Mouse (Mus musculus) forebrain, embryonic 15.5 days (tissue): ENCODE results near the gene Myo18b. TPM values are rescaled to one million over a fixed set of nuclear protein-coding genes. Genes with fewer than 3 reads are reported as not detected.

ENCODE experiments used
- ATAC-seq: fragments of 200-750 bp; cut with Nextera tagmentation; replicated peaks from 2 replicates; pipeline ENCODE4 v1.8.0; 2017; ENCODE audit warnings: mild to moderate bottlenecking, moderate TSS enrichment, moderate library complexity
- H3K27ac ChIP-seq: fragments of 300-500 bp; sonication (generic); replicated peaks from 2 replicates; pipeline ENCODE4 v1.5.1; 2015; ENCODE audit warnings: mild to moderate bottlenecking, inconsistent platforms
- H3K27me3 ChIP-seq: fragments of 300-500 bp; sonication (generic); 2 replicates; pipeline ENCODE4 v1.6.1; 2015; ENCODE audit warnings: inconsistent platforms
- H3K36me3 ChIP-seq: fragments of 300-500 bp; sonication (generic); 2 replicates; pipeline ENCODE4 v1.6.1; 2015; ENCODE audit warnings: mild to moderate bottlenecking, inconsistent platforms
- H3K4me1 ChIP-seq: fragments of 300-500 bp; sonication (generic); 2 replicates; pipeline ENCODE4 v1.6.1; 2015; ENCODE audit warnings: inconsistent platforms
- H3K4me2 ChIP-seq: fragments of 300-500 bp; sonication (generic); replicated peaks from 2 replicates; pipeline ENCODE4 v1.6.1; 2015; ENCODE audit warnings: mild to moderate bottlenecking, inconsistent platforms
- H3K4me3 ChIP-seq: fragments of 300-500 bp; sonication (generic); 2 replicates; pipeline ENCODE4 v1.5.1; 2015; ENCODE audit warnings: mild to moderate bottlenecking, inconsistent platforms
- H3K9ac ChIP-seq: fragments of 300-500 bp; sonication (generic); replicated peaks from 2 replicates; pipeline ENCODE4 v1.6.1; 2015; ENCODE audit warnings: mild to moderate bottlenecking, inconsistent platforms
- H3K9me3 ChIP-seq: fragments of 300-500 bp; sonication (generic); 2 replicates; pipeline ENCODE4 v1.6.1; 2016; ENCODE audit warnings: inconsistent platforms
- WGBS: fragments of 180-500 bp; shearing (Covaris S2); methylation state at CpG from one replicate; pipeline ENCODE4 v1.1.7; 2015; ENCODE audit warnings: mixed read lengths; 5-methylcytosine and 5-hydroxymethylcytosine counted together
- polyA plus RNA-seq: library from polyadenylated mRNA; unstranded; fragments of >200 nt; fragmentation: Nextera tagmentation; extraction: Ambion mirVana; gene quantifications from 2 replicates; pipeline ENCODE4 v1.2.1, GENCODE M21; 2015

Myo18b gene
- polyA plus RNA-seq, 1 experiment from 2014 or later = 1.2 TPM

- Histone ChIP-seq H3K4me2 (no peak overlapping the region), H3K4me3 (no peak overlapping the region), H3K9ac (no peak overlapping the region), H3K4me1 (peaks cover 14% of the 10 kb centered on the region), H3K9me3 (no peaks in the 10 kb centered on the region), H3K36me3 (no peaks in the 10 kb centered on the region), H3K27ac (no peak overlapping the region), H3K27me3 (no peaks in the 10 kb centered on the region)
- 58% methylated on average over 5 of the region's 5 CpGs for WGBS
- no peak for ATAC-seq
Observed at GRCm38 (mm10) chr5:112749634-112750033, 146.5 kb downstream of the Myo18b start.

- peak overlapping the region; percentile 5; the same call in 1 of the 2 replicates for H3K4me2 ChIP-seq
- peaks cover 14% of the 10 kb centered on the region for H3K4me1 ChIP-seq
- peak; percentile 44 for ATAC-seq
- no peaks in the 10 kb centered on the region for H3K27me3 ChIP-seq
- H3K9ac ChIP-seq = 0 out of 2 replicates have a peak overlapping the region, but pooled peaks have one; percentile 17
- H3K27ac ChIP-seq = no peak overlapping the region; the same call in 1 of the 2 replicates
- no peak overlapping the region for H3K4me3 ChIP-seq
- WGBS = 5% methylated on average over 21 of the region's 21 CpGs
- H3K9me3 ChIP-seq = no peaks in the 10 kb centered on the region
- H3K36me3 ChIP-seq = no peaks in the 10 kb centered on the region
Observed at GRCm38 (mm10) chr5:112748001-112748719, 148.0 kb downstream of the Myo18b start.

GRCm38 (mm10) chr5:112747306-112747930, 148.7 kb downstream of the Myo18b start:
- no peak overlapping the region for H3K9ac ChIP-seq
- ATAC-seq = no peak
- peaks cover 14% of the 10 kb centered on the region for H3K4me1 ChIP-seq
- H3K9me3 ChIP-seq = no peaks in the 10 kb centered on the region
- H3K4me3 ChIP-seq = no peak overlapping the region
- H3K27me3 ChIP-seq = no peaks in the 10 kb centered on the region
- no peak overlapping the region; the same call in 1 of the 2 replicates for H3K27ac ChIP-seq
- H3K36me3 ChIP-seq = no peaks in the 10 kb centered on the region
- WGBS = 24% methylated on average over 8 of the region's 8 CpGs
- H3K4me2 ChIP-seq = 0 out of 2 replicates have a peak overlapping the region, but pooled peaks have one; percentile 5

- Histone ChIP-seq H3K27me3 (no peaks in the 10 kb centered on the region), H3K4me1 (peaks cover 14% of the 10 kb centered on the region), H3K9ac (no peak overlapping the region), H3K27ac (no peak overlapping the region), H3K9me3 (no peaks in the 10 kb centered on the region), H3K4me2 (no peak overlapping the region), H3K4me3 (no peak overlapping the region), H3K36me3 (no peaks in the 10 kb centered on the region)
- ATAC-seq = no peak
- 57% methylated on average over 6 of the region's 6 CpGs for WGBS
Observed at GRCm38 (mm10) chr5:112745176-112745575, 151.0 kb downstream of the Myo18b start.

GRCm38 (mm10) chr5:112744571-112744970, 151.6 kb downstream of the Myo18b start:
- H3K9ac ChIP-seq = no peak overlapping the region
- no peaks in the 10 kb centered on the region for H3K27me3 ChIP-seq
- no peak for ATAC-seq
- H3K4me2 ChIP-seq = no peak overlapping the region
- H3K27ac ChIP-seq = no peak overlapping the region
- no peaks in the 10 kb centered on the region for H3K36me3 ChIP-seq
- H3K9me3 ChIP-seq = no peaks in the 10 kb centered on the region
- WGBS = 54% methylated on average over 11 of the region's 11 CpGs
- H3K4me1 ChIP-seq = peaks cover 14% of the 10 kb centered on the region
- no peak overlapping the region for H3K4me3 ChIP-seq

GRCm38 (mm10) chr5:112743121-112743520, 153.0 kb downstream of the Myo18b start:
- Histone ChIP-seq H3K4me1 (peaks cover 14% of the 10 kb centered on the region), H3K27me3 (no peaks in the 10 kb centered on the region), H3K9me3 (no peaks in the 10 kb centered on the region), H3K4me2 (no peak overlapping the region), H3K9ac (no peak overlapping the region), H3K4me3 (no peak overlapping the region), H3K36me3 (no peaks in the 10 kb centered on the region), H3K27ac (no peak overlapping the region)
- WGBS = 63% methylated on average over 9 of the region's 9 CpGs
- ATAC-seq = no peak

- Histone ChIP-seq H3K27ac (no peak overlapping the region), H3K9me3 (no peaks in the 10 kb centered on the region), H3K27me3 (no peaks in the 10 kb centered on the region), H3K9ac (no peak overlapping the region), H3K4me1 (peaks cover 7% of the 10 kb centered on the region; the same call in 1 of the 2 replicates), H3K4me2 (no peak overlapping the region), H3K36me3 (no peaks in the 10 kb centered on the region), H3K4me3 (no peak overlapping the region)
- ATAC-seq = peak; percentile 71
- 71% methylated on average over 12 of the region's 12 CpGs for WGBS
Observed at GRCm38 (mm10) chr5:112740651-112741050, 155.5 kb downstream of the Myo18b start.

- peaks cover 13% of the 10 kb centered on the region; the same call in 1 of the 2 replicates for H3K4me1 ChIP-seq
- ATAC-seq = no peak
- H3K4me3 ChIP-seq = no peak overlapping the region
- H3K4me2 ChIP-seq = no peak overlapping the region
- no peak overlapping the region for H3K9ac ChIP-seq
- no peaks in the 10 kb centered on the region for H3K9me3 ChIP-seq
- 70% methylated on average over 5 of the region's 5 CpGs for WGBS
- H3K36me3 ChIP-seq = no peaks in the 10 kb centered on the region
- H3K27ac ChIP-seq = no peak overlapping the region
- H3K27me3 ChIP-seq = no peaks in the 10 kb centered on the region
Observed at GRCm38 (mm10) chr5:112735040-112735439, 161.1 kb downstream of the Myo18b start.

GRCm38 (mm10) chr5:112730604-112731003, 165.6 kb downstream of the Myo18b start:
- no peaks in the 10 kb centered on the region for H3K27me3 ChIP-seq
- 0 out of 2 replicates have a peak, but pooled peaks have one; percentile 43 for ATAC-seq

GRCm38 (mm10) chr5:112728432-112728831, 167.7 kb downstream of the Myo18b start:
- Histone ChIP-seq H3K4me1 (peaks cover 16% of the 10 kb centered on the region), H3K4me3 (no peak overlapping the region), H3K27me3 (no peaks in the 10 kb centered on the region), H3K27ac (peak overlapping the region; percentile 5; the same call in 1 of the 2 replicates), H3K4me2 (no peak overlapping the region), H3K36me3 (no peaks in the 10 kb centered on the region), H3K9ac (no peak overlapping the region), H3K9me3 (no peaks in the 10 kb centered on the region)
- peak; percentile 43; the same call in 1 of the 2 replicates for ATAC-seq
- WGBS = 28% methylated on average over 6 of the region's 6 CpGs

More at GRCm38 (mm10) chr5:112730604-112731003, 165.6 kb downstream of the Myo18b start:
- H3K9ac ChIP-seq = no peak overlapping the region
- peaks cover 16% of the 10 kb centered on the region for H3K4me1 ChIP-seq
- WGBS = 45% methylated on average over 10 of the region's 10 CpGs
- H3K4me3 ChIP-seq = no peak overlapping the region
- H3K4me2 ChIP-seq = no peak overlapping the region
- no peaks in the 10 kb centered on the region for H3K36me3 ChIP-seq
- H3K9me3 ChIP-seq = no peaks in the 10 kb centered on the region
- H3K27ac ChIP-seq = 0 out of 2 replicates have a peak overlapping the region, but pooled peaks have one; percentile 12

GRCm38 (mm10) chr5:112718655-112719306, 177.4 kb downstream of the Myo18b start:
- H3K4me3 ChIP-seq = no peak overlapping the region
- no peaks in the 10 kb centered on the region for H3K36me3 ChIP-seq
- H3K27ac ChIP-seq = no peak overlapping the region
- no peaks in the 10 kb centered on the region for H3K27me3 ChIP-seq
- no peak for ATAC-seq
- H3K9me3 ChIP-seq = no peaks in the 10 kb centered on the region
- WGBS = 39% methylated on average over 12 of the region's 12 CpGs
- peaks cover 8% of the 10 kb centered on the region; the same call in 1 of the 2 replicates for H3K4me1 ChIP-seq
- H3K4me2 ChIP-seq = no peak overlapping the region
- H3K9ac ChIP-seq = no peak overlapping the region
